Mouse (Mus musculus) heart, adult 2 months (tissue): ENCODE results near the gene Ints7. TPM values are rescaled to one million over a fixed set of nuclear protein-coding genes. Genes with fewer than 3 reads are reported as not detected.

Source experiments
- DNase-seq, 2 experiments: peaks; one replicate each; pipeline ENCODE4 v3.0.0; 2021
- H3K27ac ChIP-seq: fragments of 200-600 bp; 2 replicates; pipeline ENCODE4 v1.8.1; 2022
- H3K27me3 ChIP-seq: fragments of 200-500 bp; 2 replicates; pipeline ENCODE4 v1.6.1; 2012; ENCODE audit warnings: mild to moderate bottlenecking, low read length, inconsistent platforms, mixed read lengths; ENCODE audit not compliant: control insufficient read depth, insufficient read depth
- H3K36me3 ChIP-seq: fragments of 200-500 bp; 2 replicates; pipeline ENCODE4 v1.6.1; 2012; ENCODE audit warnings: low read length, inconsistent platforms; ENCODE audit not compliant: control insufficient read depth, insufficient read depth
- H3K4me1 ChIP-seq: fragments of 200-500 bp; 2 replicates; pipeline ENCODE4 v1.6.1; 2011; ENCODE audit warnings: low read length; ENCODE audit not compliant: control insufficient read depth, insufficient read depth
- H3K4me3 ChIP-seq: fragments of 200-600 bp; 2 replicates; pipeline ENCODE4 v1.8.1; 2022
- H3K79me2 ChIP-seq: fragments of 200-500 bp; replicated peaks from 2 replicates; pipeline ENCODE4 v1.6.1; 2012; ENCODE audit warnings: mild to moderate bottlenecking, inconsistent platforms, low read length, moderate library complexity, mixed read lengths; ENCODE audit not compliant: control insufficient read depth, insufficient read depth
- H3K9ac ChIP-seq: fragments of 200-500 bp; 2 replicates; pipeline ENCODE4 v1.6.1; 2012; ENCODE audit warnings: low read depth, mild to moderate bottlenecking, control low read depth, inconsistent platforms, low read length, mixed read lengths
- CTCF ChIP-seq: fragments of 200-600 bp; IDR thresholded peaks from 2 replicates; pipeline ENCODE4 v1.8.1; 2022; ENCODE audit warnings: antibody characterized with exemption, mild to moderate bottlenecking, moderate library complexity
- EP300 ChIP-seq: fragments of 200-500 bp; IDR thresholded peaks from 2 replicates; pipeline ENCODE4 v1.6.1; 2011; ENCODE audit warnings: low read depth, low read length, control low read depth; ENCODE audit not compliant: insufficient read depth
- POLR2A ChIP-seq: fragments of 200-500 bp; IDR thresholded peaks from 2 replicates; pipeline ENCODE4 v1.6.1; 2011; ENCODE audit warnings: mild to moderate bottlenecking, low read depth, low read length, control low read depth; ENCODE audit not compliant: insufficient read depth
- WGBS: fragments of 180-500 bp; shearing (Covaris S2); methylation state at CpG from one replicate; pipeline ENCODE4 v1.1.7; 2018; 5-methylcytosine and 5-hydroxymethylcytosine counted together
- intact Hi-C: fragments of 180-260 bp; cut with DNase I; formaldehyde crosslinking; loops from one replicate; pipeline ENCODE4 v1.15.1; 2025
- polyA plus RNA-seq: library from polyadenylated mRNA; depleted of rRNA; stranded (reverse); fragments of >200 nt; gene quantifications from 2 replicates; pipeline ENCODE4 v1.2.3, GENCODE M21; 2012
- total RNA-seq, 2 experiments: library from RNA; stranded (reverse); gene quantifications; 2 replicates each; pipeline ENCODE4 v1.2.3; 2021

Ints7 gene
- total and polyA plus RNA-seq, 3 experiments, result 9.5 to 16.3 (median 11.2) TPM

DNA sequence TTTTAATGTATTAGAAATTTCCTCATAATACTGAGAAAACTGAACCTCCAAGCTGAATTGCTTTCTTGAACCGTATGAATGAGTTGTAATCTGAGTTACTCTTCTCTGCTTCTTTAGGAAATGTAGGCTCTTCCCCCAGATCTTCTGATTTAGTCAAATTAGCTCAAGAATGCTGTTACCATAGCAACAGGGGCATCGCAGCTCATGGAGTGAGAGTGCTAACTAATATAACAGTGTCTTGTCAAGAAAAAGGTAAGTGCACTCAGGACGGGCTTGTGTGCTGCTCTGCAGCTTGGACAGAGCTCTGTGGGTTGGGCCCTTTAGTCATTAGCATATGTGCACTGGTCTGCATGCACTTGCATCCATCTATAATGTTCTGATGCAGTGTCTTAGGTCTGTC, 29.3 kb downstream of the Ints7 start:
- Histone ChIP-seq H3K4me1 (no peaks in the 10 kb centered on the region), H3K9ac (no peak overlapping the region), H3K4me3 (no peak overlapping the region), H3K27me3 (no peaks in the 10 kb centered on the region), H3K79me2 (no peaks in the 10 kb centered on the region), H3K27ac (no peak overlapping the region), H3K36me3 (no peaks in the 10 kb centered on the region)
- WGBS, result 78% methylated on average over 3 of the region's 3 CpGs
- intact Hi-C loops, result no loop called here
- no peak for DNase-seq
- TF ChIP-seq CTCF, result no peak
- TF ChIP-seq POLR2A, result no peak
- TF ChIP-seq EP300, result no peak

GRCm38 (mm10) chr1:191609051-191609450, 33.6 kb downstream of the Ints7 start:
- no peaks in the 10 kb centered on the region for H3K36me3 ChIP-seq
- TF ChIP-seq CTCF, result no peak
- no peak for TF ChIP-seq EP300
- no peak for TF ChIP-seq POLR2A
- H3K9ac ChIP-seq, result no peak overlapping the region
- no peak overlapping the region for H3K27ac ChIP-seq
- H3K4me3 ChIP-seq, result no peak overlapping the region
- no peak for DNase-seq
- intact Hi-C loops, result no loop called here
- no peaks in the 10 kb centered on the region for H3K4me1 ChIP-seq
- 82% methylated on average over 6 of the region's 6 CpGs for WGBS
- H3K27me3 ChIP-seq, result no peaks in the 10 kb centered on the region
- H3K79me2 ChIP-seq, result no peaks in the 10 kb centered on the region

- intact Hi-C loops, result no loop called here
- no peaks in the 10 kb centered on the region for H3K4me1 ChIP-seq
- no peaks in the 10 kb centered on the region for H3K79me2 ChIP-seq
- no peaks in the 10 kb centered on the region for H3K27me3 ChIP-seq
- no peak overlapping the region for H3K9ac ChIP-seq
- no peak overlapping the region for H3K27ac ChIP-seq
- 86% methylated on average over 1 of the region's 1 CpGs for WGBS
- DNase-seq, result no peak
- no peak overlapping the region for H3K4me3 ChIP-seq
- TF ChIP-seq POLR2A, result no peak
- TF ChIP-seq CTCF, result no peak
- no peak for TF ChIP-seq EP300
- no peaks in the 10 kb centered on the region for H3K36me3 ChIP-seq
These were observed 34.1 kb downstream of the Ints7 start for GRCm38 (mm10) chr1:191609578-191609977.

- Histone ChIP-seq H3K27ac (no peak overlapping the region), H3K9ac (no peak overlapping the region), H3K27me3 (no peaks in the 10 kb centered on the region), H3K36me3 (no peaks in the 10 kb centered on the region), H3K4me1 (no peaks in the 10 kb centered on the region), H3K79me2 (no peaks in the 10 kb centered on the region), H3K4me3 (no peak overlapping the region)
- TF ChIP-seq POLR2A (no peak), CTCF (no peak), EP300 (no peak)
- 94% methylated on average over 7 of the region's 7 CpGs for WGBS
- no peak for DNase-seq
- intact Hi-C loops, result no loop called here
These were observed 34.9 kb downstream of the Ints7 start for GRCm38 (mm10) chr1:191610357-191610756.

GRCm38 (mm10) chr1:191611686-191612085, 36.2 kb downstream of the Ints7 start:
- Histone ChIP-seq H3K4me1 (no peaks in the 10 kb centered on the region), H3K4me3 (no peak overlapping the region), H3K9ac (no peak overlapping the region), H3K36me3 (no peaks in the 10 kb centered on the region), H3K27ac (no peak overlapping the region), H3K27me3 (no peaks in the 10 kb centered on the region), H3K79me2 (no peaks in the 10 kb centered on the region)
- TF ChIP-seq CTCF (no peak), POLR2A (no peak), EP300 (no peak)
- intact Hi-C loops, result no loop called here
- 89% methylated on average over 9 of the region's 9 CpGs for WGBS
- DNase-seq, result no peak

GRCm38 (mm10) chr1:191612877-191613276, 37.4 kb downstream of the Ints7 start:
- intact Hi-C loops, result no loop called here
- H3K79me2 ChIP-seq, result no peaks in the 10 kb centered on the region
- no peak overlapping the region for H3K9ac ChIP-seq
- H3K4me3 ChIP-seq, result no peak overlapping the region
- no peak for DNase-seq
- no peaks in the 10 kb centered on the region for H3K36me3 ChIP-seq
- H3K27me3 ChIP-seq, result no peaks in the 10 kb centered on the region
- no peaks in the 10 kb centered on the region for H3K4me1 ChIP-seq
- 85% methylated on average over 16 of the region's 16 CpGs for WGBS
- TF ChIP-seq EP300 (no peak), POLR2A (no peak)
- no peak overlapping the region for H3K27ac ChIP-seq

DNA sequence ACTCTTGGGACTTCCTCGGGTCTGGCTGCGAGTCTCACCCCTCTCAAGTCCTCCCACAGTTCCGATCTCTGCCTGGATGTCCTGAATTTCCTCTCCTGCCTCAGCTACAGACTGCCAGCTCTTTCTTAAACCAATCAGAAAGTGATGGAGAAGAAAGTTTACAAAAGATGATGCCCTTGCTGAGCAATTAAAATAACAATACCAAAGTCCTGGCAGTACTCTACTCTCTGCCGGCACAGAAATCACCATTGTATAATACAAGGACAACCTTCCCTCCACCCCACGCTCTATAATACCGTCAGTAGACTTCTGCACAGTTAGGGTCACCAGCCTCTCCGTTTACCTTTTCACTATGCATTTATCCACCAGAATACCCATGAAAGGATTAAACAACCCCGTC, 40.8 kb downstream of the Ints7 start:
- no peaks in the 10 kb centered on the region for H3K4me1 ChIP-seq
- no peak overlapping the region for H3K4me3 ChIP-seq
- intact Hi-C loops, result no loop called here
- no peaks in the 10 kb centered on the region for H3K36me3 ChIP-seq
- no peak overlapping the region for H3K9ac ChIP-seq
- no peak for DNase-seq
- 95% methylated on average over 8 of the region's 8 CpGs for WGBS
- H3K79me2 ChIP-seq, result no peaks in the 10 kb centered on the region
- H3K27ac ChIP-seq, result no peak overlapping the region
- TF ChIP-seq EP300 (no peak), CTCF (no peak), POLR2A (no peak)
- no peaks in the 10 kb centered on the region for H3K27me3 ChIP-seq
